Mouse (Mus musculus): ENCODE data around the gene Sstr2. TPM values are rescaled to one million over a fixed set of nuclear protein-coding genes. Genes with fewer than 3 reads are reported as not detected.
"Not testable (repeated sequence)": the region's sequence is repeated elsewhere in the genome, so short reads cannot be mapped to it uniquely, and the experiment has no call there.

Gene Sstr2
- polyA plus RNA-seq, 1 experiment from 2014 or later: 0.20 TPM

GRCm38 (mm10) chr11:113658319-113658718 is 39.2 kb downstream of the Sstr2 start:
- no peaks in the 10 kb centered on the region for H3K9me3 ChIP-seq (replicated peaks; ENCODE audit: low read length)
- DNase-seq (ENCODE audit: low spot score): no peak
- H3K9ac ChIP-seq (ENCODE audit: low read depth, low read length): no peak overlapping the region
- no peak overlapping the region for H3K4me2 ChIP-seq (ENCODE audit: low read length)
- peak overlapping the region; percentile 47 for H3K27ac ChIP-seq
- H3K27me3 ChIP-seq (ENCODE audit: insufficient read depth, low read length): no peaks in the 10 kb centered on the region
- WGBS: 62% methylated on average over 8 of the region's 8 CpGs
- ATAC-seq (replicated peaks; ENCODE audit: low FRiP score, low read depth): peak; percentile 40; the same call in 1 of the 2 replicates
- no peak overlapping the region for H3K4me3 ChIP-seq (replicated peaks; ENCODE audit: low read depth, low read length)
- no peak for TF ChIP-seq CTCF (IDR thresholded peaks at IDR 0.05; ENCODE audit: low read depth)
- H3K4me1 ChIP-seq (replicated peaks; ENCODE audit: insufficient read depth, low read length): no peaks in the 10 kb centered on the region
- H3K36me3 ChIP-seq (ENCODE audit: insufficient read depth, low read length): peaks cover 69% of the 10 kb centered on the region

- Histone ChIP-seq H3K9ac (ENCODE audit: low read depth, low read length) (no peak overlapping the region), H3K4me1 (replicated peaks; ENCODE audit: insufficient read depth, low read length) (no peaks in the 10 kb centered on the region), H3K4me3 (replicated peaks; ENCODE audit: low read depth, low read length) (no peak overlapping the region), H3K27me3 (ENCODE audit: insufficient read depth, low read length) (no peaks in the 10 kb centered on the region), H3K27ac (peak overlapping the region; percentile 47), H3K4me2 (ENCODE audit: low read length) (no peak overlapping the region), H3K9me3 (replicated peaks; ENCODE audit: low read length) (no peaks in the 10 kb centered on the region), H3K36me3 (ENCODE audit: insufficient read depth, low read length) (peaks cover 69% of the 10 kb centered on the region)
- 61% methylated on average over 4 of the region's 4 CpGs for WGBS
- DNase-seq (ENCODE audit: low spot score) (no peak), ATAC-seq (replicated peaks; ENCODE audit: low FRiP score, low read depth) (no peak)
- TF ChIP-seq CTCF (IDR thresholded peaks at IDR 0.05; ENCODE audit: low read depth): no peak
Measured at GRCm38 (mm10) chr11:113658763-113659162, 39.6 kb downstream of the Sstr2 start.

- H3K27ac ChIP-seq; DNase-seq (ENCODE audit: low spot score); H3K27me3 ChIP-seq (ENCODE audit: insufficient read depth, low read length); ATAC-seq (replicated peaks; ENCODE audit: low FRiP score, low read depth); H3K9me3 ChIP-seq (replicated peaks; ENCODE audit: low read length); H3K9ac ChIP-seq (ENCODE audit: low read depth, low read length); H3K4me3 ChIP-seq (replicated peaks; ENCODE audit: low read depth, low read length); H3K4me2 ChIP-seq (ENCODE audit: low read length); H3K4me1 ChIP-seq (replicated peaks; ENCODE audit: insufficient read depth, low read length): not testable (repeated sequence)
- H3K36me3 ChIP-seq (ENCODE audit: insufficient read depth, low read length): peaks cover 61% of the 10 kb centered on the region
- peak; percentile 39 for TF ChIP-seq CTCF (IDR thresholded peaks at IDR 0.05; ENCODE audit: low read depth)
- 90% methylated on average over 3 of the region's 3 CpGs for WGBS
Measured at GRCm38 (mm10) chr11:113660213-113660612, 41.1 kb downstream of the Sstr2 start.

GRCm38 (mm10) chr11:113660940-113661339 is 41.8 kb downstream of the Sstr2 start:
- Histone ChIP-seq H3K4me3 (replicated peaks; ENCODE audit: low read depth, low read length) (no peak overlapping the region), H3K4me1 (replicated peaks; ENCODE audit: insufficient read depth, low read length) (no peaks in the 10 kb centered on the region), H3K9me3 (replicated peaks; ENCODE audit: low read length) (no peaks in the 10 kb centered on the region), H3K4me2 (ENCODE audit: low read length) (no peak overlapping the region), H3K36me3 (ENCODE audit: insufficient read depth, low read length) (peaks cover 54% of the 10 kb centered on the region), H3K27ac (no peak overlapping the region), H3K27me3 (ENCODE audit: insufficient read depth, low read length) (no peaks in the 10 kb centered on the region), H3K9ac (ENCODE audit: low read depth, low read length) (no peak overlapping the region)
- no peak for TF ChIP-seq CTCF (IDR thresholded peaks at IDR 0.05; ENCODE audit: low read depth)
- 91% methylated on average over 11 of the region's 11 CpGs for WGBS
- no peak for ATAC-seq (replicated peaks; ENCODE audit: low FRiP score, low read depth)
- DNase-seq (ENCODE audit: low spot score): no peak

- Histone ChIP-seq H3K9ac (ENCODE audit: low read depth, low read length) (no peak overlapping the region), H3K4me3 (replicated peaks; ENCODE audit: low read depth, low read length) (no peak overlapping the region), H3K27me3 (ENCODE audit: insufficient read depth, low read length) (no peaks in the 10 kb centered on the region), H3K9me3 (replicated peaks; ENCODE audit: low read length) (no peaks in the 10 kb centered on the region), H3K36me3 (ENCODE audit: insufficient read depth, low read length) (peaks cover 44% of the 10 kb centered on the region), H3K4me1 (replicated peaks; ENCODE audit: insufficient read depth, low read length) (no peaks in the 10 kb centered on the region; the same call in 1 of the 2 replicates), H3K4me2 (ENCODE audit: low read length) (no peak overlapping the region), H3K27ac (no peak overlapping the region)
- TF ChIP-seq CTCF (IDR thresholded peaks at IDR 0.05; ENCODE audit: low read depth): no peak
- 94% methylated on average over 18 of the region's 18 CpGs for WGBS
- DNase-seq (ENCODE audit: low spot score): no peak
- no peak for ATAC-seq (replicated peaks; ENCODE audit: low FRiP score, low read depth)
Measured at GRCm38 (mm10) chr11:113661835-113662351, 42.8 kb downstream of the Sstr2 start.

GRCm38 (mm10) chr11:113664279-113664678 is 45.1 kb downstream of the Sstr2 start:
- Histone ChIP-seq H3K4me2 (ENCODE audit: low read length) (no peak overlapping the region), H3K27ac (no peak overlapping the region), H3K4me1 (replicated peaks; ENCODE audit: insufficient read depth, low read length) (peaks cover 12% of the 10 kb centered on the region), H3K27me3 (ENCODE audit: insufficient read depth, low read length) (no peaks in the 10 kb centered on the region), H3K9ac (ENCODE audit: low read depth, low read length) (no peak overlapping the region), H3K4me3 (replicated peaks; ENCODE audit: low read depth, low read length) (no peak overlapping the region), H3K9me3 (replicated peaks; ENCODE audit: low read length) (no peaks in the 10 kb centered on the region), H3K36me3 (ENCODE audit: insufficient read depth, low read length) (peaks cover 26% of the 10 kb centered on the region)
- WGBS: 80% methylated on average over 2 of the region's 2 CpGs
- TF ChIP-seq CTCF (IDR thresholded peaks at IDR 0.05; ENCODE audit: low read depth): no peak
- ATAC-seq (replicated peaks; ENCODE audit: low FRiP score, low read depth) (no peak), DNase-seq (ENCODE audit: low spot score) (no peak)

GRCm38 (mm10) chr11:113666205-113666604 is 47.1 kb downstream of the Sstr2 start:
- ATAC-seq (replicated peaks; ENCODE audit: low FRiP score, low read depth): no peak
- peak overlapping the region; percentile 10; the same call in 1 of the 2 replicates for H3K4me2 ChIP-seq (ENCODE audit: low read length)
- peaks cover 22% of the 10 kb centered on the region for H3K36me3 ChIP-seq (ENCODE audit: insufficient read depth, low read length)
- no peak overlapping the region for H3K9ac ChIP-seq (ENCODE audit: low read depth, low read length)
- no peaks in the 10 kb centered on the region for H3K27me3 ChIP-seq (ENCODE audit: insufficient read depth, low read length)
- no peaks in the 10 kb centered on the region for H3K9me3 ChIP-seq (replicated peaks; ENCODE audit: low read length)
- peaks cover 12% of the 10 kb centered on the region for H3K4me1 ChIP-seq (replicated peaks; ENCODE audit: insufficient read depth, low read length)
- H3K4me3 ChIP-seq (replicated peaks; ENCODE audit: low read depth, low read length): no peak overlapping the region
- 70% methylated on average over 6 of the region's 6 CpGs for WGBS
- TF ChIP-seq CTCF (IDR thresholded peaks at IDR 0.05; ENCODE audit: low read depth): no peak
- DNase-seq (ENCODE audit: low spot score): no peak
- peak overlapping the region; percentile 84 for H3K27ac ChIP-seq

All from kidney, postnatal 0 days (tissue).